Mouse (Mus musculus): ENCODE data around the gene Iars. TPM values are rescaled to one million over a fixed set of nuclear protein-coding genes. Genes with fewer than 3 reads are reported as not detected.

The Iars gene
- polyA plus RNA-seq, 1 experiment from 2014 or later, result 65.3 TPM

Other genes starting within 250 kb of the Iars start
- gene Tes3-ps, start 188.8 kb upstream of the Iars start, polyA plus RNA-seq (2015; fragmentation: Nextera tagmentation; extraction: Ambion mirVana), result 0.72 and 0.88 TPM in 2 replicates
- 4.0 and 7.2 TPM in 2 replicates for gene Ecm2, start 177.3 kb upstream of the Iars start, polyA plus RNA-seq (2015; fragmentation: Nextera tagmentation; extraction: Ambion mirVana)
- gene Aspn, start 137.7 kb upstream of the Iars start, polyA plus RNA-seq (2015; fragmentation: Nextera tagmentation; extraction: Ambion mirVana), result 159 and 242 TPM in 2 replicates
- gene Omd, start 99.6 kb upstream of the Iars start, polyA plus RNA-seq (2015; fragmentation: Nextera tagmentation; extraction: Ambion mirVana), result 16.9 and 27.1 TPM in 2 replicates
- gene Ogn, start 74.1 kb upstream of the Iars start, polyA plus RNA-seq (2015; fragmentation: Nextera tagmentation; extraction: Ambion mirVana), result 324 and 326 TPM in 2 replicates
- 19.5 and 21.5 TPM in 2 replicates for gene Cenpp, start 29.3 kb upstream of the Iars start, polyA plus RNA-seq (2015; fragmentation: Nextera tagmentation; extraction: Ambion mirVana)
- 13.6 and 14.6 TPM in 2 replicates for gene Nol8, start 29.0 kb upstream of the Iars start, polyA plus RNA-seq (2015; fragmentation: Nextera tagmentation; extraction: Ambion mirVana)
- gene Gm30302, start 116.9 kb downstream of the Iars start, polyA plus RNA-seq (2015; fragmentation: Nextera tagmentation; extraction: Ambion mirVana), result not detected in 2 replicates

Data from limb, embryonic 15.5 days (tissue).